In genomic region chr12:88992141-88992540, GRCm38 (mm10) we compare ENCODE assay signal across 8 mouse cellular contexts.
A peak's percentile ranks its signal among the peaks of the same experiment; 100 is the strongest.
DNase-seq lines count a peak whose midpoint lies in the region.

No protein-coding gene starts in this region.

- peak; percentile 7 for DNase-seq in heart, adult 8-10 months (ENCODE audit: low spot score)
- DNase-seq in heart, adult 9 months (ENCODE audit: low spot score in 2 of 2) = no peak
- DNase-seq in 3T3-L1 (ENCODE audit: low read depth, low spot score) (peak; percentile 52), adipocyte (ENCODE audit: low spot score) (peak; percentile 2)
- DNase-seq in induced T-regulatory cell, adult 2 months (ENCODE audit: low read depth) = peak; percentile 18
- peak; percentile 71 for DNase-seq in retina, postnatal 1 day
- no peak for DNase-seq in spleen, adult 18-20 months
- no peak for DNase-seq in adrenal gland, adult 2 months

Comparison
In these comparisons a context has a peak if more than half of its experiments do, and no peak if none do; other contexts are left out.
1. DNase-seq: peak in heart, adult 8-10 months (single experiment), 3T3-L1 (single experiment), adipocyte (single experiment), induced T-regulatory cell, adult 2 months (single experiment) and retina, postnatal 1 day (single experiment); none in heart, adult 9 months (0 of 2), spleen, adult 18-20 months (0 of 2) and adrenal gland, adult 2 months (single experiment).